Mouse (Mus musculus) testis, postnatal 14 days (tissue): ENCODE data around the gene Vnn3.

ENCODE experiments used
- DNase-seq: peaks from one replicate; pipeline ENCODE4 v3.0.0; 2021; ENCODE audit warnings: low spot score

The Vnn3 gene

GRCm38 (mm10) chr10:23851228-23851912 is at the start of gene Vnn3:
Gene Vnn3 (plus strand): TSS chr10:23851462.
- no peak for DNase-seq

GRCm38 (mm10) chr10:23802911-23803310 is 48.4 kb upstream of the Vnn3 start:
- DNase-seq = no peak

- no peak for DNase-seq
Measured at GRCm38 (mm10) chr10:23804665-23805064, 46.6 kb upstream of the Vnn3 start.

GRCm38 (mm10) chr10:23806201-23806600 is 45.1 kb upstream of the Vnn3 start:
- DNase-seq = no peak

GRCm38 (mm10) chr10:23811635-23812437 is 39.4 kb upstream of the Vnn3 start:
- DNase-seq = peak; percentile 33

GRCm38 (mm10) chr10:23812438-23812759 is 38.9 kb upstream of the Vnn3 start:
- DNase-seq = no peak

- no peak for DNase-seq
Measured at GRCm38 (mm10) chr10:23812852-23813766, 38.2 kb upstream of the Vnn3 start.

- DNase-seq = peak; percentile 52
Measured at GRCm38 (mm10) chr10:23815168-23815567, 36.1 kb upstream of the Vnn3 start.

- no peak for DNase-seq
Measured at GRCm38 (mm10) chr10:23816241-23816640, 35.0 kb upstream of the Vnn3 start.

- DNase-seq = no peak
Measured at GRCm38 (mm10) chr10:23826516-23826915, 24.7 kb upstream of the Vnn3 start.

GRCm38 (mm10) chr10:23836003-23836964 is 15.0 kb upstream of the Vnn3 start:
- no peak for DNase-seq

- DNase-seq = no peak
Measured at GRCm38 (mm10) chr10:23837115-23837514, 14.1 kb upstream of the Vnn3 start.

- no peak for DNase-seq
Measured at GRCm38 (mm10) chr10:23838910-23839309, 12.4 kb upstream of the Vnn3 start.

GRCm38 (mm10) chr10:23839368-23839767 is 11.9 kb upstream of the Vnn3 start:
- DNase-seq = no peak

GRCm38 (mm10) chr10:23840496-23840895 is 10.8 kb upstream of the Vnn3 start:
- DNase-seq = no peak

- DNase-seq = no peak
Measured at GRCm38 (mm10) chr10:23852096-23852495, 834 bp downstream of the Vnn3 start.

- no peak for DNase-seq
Measured at GRCm38 (mm10) chr10:23864362-23865312, 13.4 kb downstream of the Vnn3 start.

GRCm38 (mm10) chr10:23880695-23881094 is 29.4 kb downstream of the Vnn3 start:
- no peak for DNase-seq

- DNase-seq = no peak
Measured at GRCm38 (mm10) chr10:23884910-23885309, 33.6 kb downstream of the Vnn3 start.

GRCm38 (mm10) chr10:23886060-23886459 is 34.8 kb downstream of the Vnn3 start:
- no peak for DNase-seq
